Mouse (Mus musculus) megakaryocyte, adult 5-6 weeks (primary cell): Measurements from ENCODE around the gene Gm10376. TPM values are rescaled to one million over a fixed set of nuclear protein-coding genes. Genes with fewer than 3 reads are reported as not detected.
"Not testable (repeated sequence)": the region's sequence is repeated elsewhere in the genome, so short reads cannot be mapped to it uniquely, and the experiment has no call there.

Source experiments
- ATAC-seq: 2 replicates; pipeline ENCODE4 v1.8.0; 2016; ENCODE audit warnings: mild to moderate bottlenecking, inconsistent platforms; ENCODE audit not compliant: poor library complexity, severe bottlenecking
- total RNA-seq, 2 experiments: library from RNA; stranded (forward) in 1 of 2; stranded (reverse) in 1 of 2; fragments of 153-499, 151-499 nt in 1 of 2; fragments of 221-1000, 200-1000 nt in 1 of 2; gene quantifications; 2 replicates each; pipeline versions ENCODE4 v1.2.3 to v1.2.4; 2015 to 2017

The Gm10376 gene
- total RNA-seq (2015) (not detected in 2 replicates), total RNA-seq (2017) (not detected in 2 replicates)

- not testable (repeated sequence) for ATAC-seq
Observed at GRCm38 (mm10) chr14:43015528-43015927, at the start of gene Gm10376. Gene Gm10376, minus strand, starts transcription at chr14:43015628.

- not testable (repeated sequence) for ATAC-seq
Observed at GRCm38 (mm10) chr14:43060179-43060578, 44.8 kb upstream of the Gm10376 start.

GRCm38 (mm10) chr14:43058063-43058462 is 42.6 kb upstream of the Gm10376 start:
- ATAC-seq: not testable (repeated sequence)

GRCm38 (mm10) chr14:42993524-42993923 is 21.9 kb downstream of the Gm10376 start, which contains the start of gene Gm8082:
Gene Gm8082, minus strand, starts transcription at chr14:42993624.
- not testable (repeated sequence) for ATAC-seq

Other genes starting within 250 kb of the Gm10376 start
- gene Gm3015, start 246.8 kb downstream of the Gm10376 start, total RNA-seq (2015): not detected in 2 replicates
- not detected in 2 replicates for gene Gm3015, start 246.8 kb downstream of the Gm10376 start, total RNA-seq (2017)
- gene Gm10377, start 217.6 kb downstream of the Gm10376 start, total RNA-seq (2015): not detected in 2 replicates
- not detected in 2 replicates for gene Gm10377, start 217.6 kb downstream of the Gm10376 start, total RNA-seq (2017)
- gene Gm21977, start 162.2 kb downstream of the Gm10376 start, total RNA-seq (2015): not detected in 2 replicates
- gene Gm21977, start 162.2 kb downstream of the Gm10376 start, total RNA-seq (2017): not detected in 2 replicates
- gene Gm8082, start 22.0 kb downstream of the Gm10376 start, total RNA-seq (2015): not detected in 2 replicates
- not detected in 2 replicates for gene Gm8082, start 22.0 kb downstream of the Gm10376 start, total RNA-seq (2017)
- gene Gm8094, start 61.0 kb upstream of the Gm10376 start, total RNA-seq (2015): not detected in 2 replicates
- not detected in 2 replicates for gene Gm8094, start 61.0 kb upstream of the Gm10376 start, total RNA-seq (2017)
- not detected in 2 replicates for gene Gm8104, start 85.0 kb upstream of the Gm10376 start, total RNA-seq (2015)
- not detected in 2 replicates for gene Gm8104, start 85.0 kb upstream of the Gm10376 start, total RNA-seq (2017)
- not detected in 2 replicates for gene Gm7233, start 164.2 kb upstream of the Gm10376 start, total RNA-seq (2015)
- not detected in 2 replicates for gene Gm7233, start 164.2 kb upstream of the Gm10376 start, total RNA-seq (2017)
- gene Gm8122, start 219.7 kb upstream of the Gm10376 start, total RNA-seq (2015): not detected in 2 replicates
- gene Gm8122, start 219.7 kb upstream of the Gm10376 start, total RNA-seq (2017): not detected in 2 replicates
- gene Gm8126, start 243.0 kb upstream of the Gm10376 start, total RNA-seq (2015): not detected in 2 replicates
- not detected in 2 replicates for gene Gm8126, start 243.0 kb upstream of the Gm10376 start, total RNA-seq (2017)